Comparison of ENCODE assay signal across 8 mouse cellular contexts in genomic region chr9:107950460-107951355, GRCm38 (mm10). TPM values are rescaled to one million over a fixed set of nuclear protein-coding genes. Genes with fewer than 3 reads are reported as not detected.
DNase-seq lines count a peak whose midpoint lies in the region; ATAC-seq and TF ChIP-seq lines count a peak whose summit lies in the region.

No protein-coding gene starts in this region.

- in situ Hi-C loops in ES-E14 (cut with MboI; ENCODE audit: low sequenced_read_pairs in 2 of 2, unreplicated experiment in 2 of 2), result no loop called here

- H3K4me2 ChIP-seq in forebrain, embryonic 15.5 days (replicated peaks), result peak overlapping the region; percentile 65
- H3K4me2 ChIP-seq in liver, postnatal 0 days (ENCODE audit: low read depth, low read length), result peak overlapping the region; percentile 70
- peak overlapping the region; percentile 83 for H3K4me2 ChIP-seq in neural tube, embryonic 13.5 days

- peak overlapping the region; percentile 28; the same call in 1 of the 2 replicates for H3K27ac ChIP-seq in ES-E14 (ENCODE audit: insufficient read depth, low read depth, low read length, poor library complexity, severe bottlenecking)
- H3K27ac ChIP-seq in forebrain, embryonic 15.5 days (replicated peaks), result peak overlapping the region; percentile 89
- H3K27ac ChIP-seq in liver, postnatal 0 days (ENCODE audit: low read depth), result peak overlapping the region; percentile 75
- peak overlapping the region; percentile 78 for H3K27ac ChIP-seq in neural tube, embryonic 13.5 days (replicated peaks)

- no peak for TF ChIP-seq CTCF in liver, postnatal 0 days (IDR thresholded peaks at IDR 0.05; ENCODE audit: low read depth)

- peak; percentile 92 for DNase-seq in ES-E14 (ENCODE audit: low read depth, low spot score)
- peak; percentile 89 for DNase-seq in cerebellum, adult 11-12 months
- peak; percentile 82 for DNase-seq in heart, postnatal 25 days (ENCODE audit: low spot score)
- peak; percentile 92 for DNase-seq in layer of hippocampus, adult 11-12 months (ENCODE audit: low spot score)
- peak; percentile 93 for DNase-seq in liver, postnatal 0 days
- peak; percentile 78 for DNase-seq in telencephalon, adult 2 months (ENCODE audit: low read depth, low spot score)

- H3K9me3 ChIP-seq in ES-E14 (ENCODE audit: control insufficient read depth, insufficient read depth, low read depth, low read length), result no peaks in the 10 kb centered on the region
- no peaks in the 10 kb centered on the region for H3K9me3 ChIP-seq in forebrain, embryonic 15.5 days
- no peaks in the 10 kb centered on the region for H3K9me3 ChIP-seq in liver, postnatal 0 days (ENCODE audit: low read length)
- H3K9me3 ChIP-seq in neural tube, embryonic 13.5 days, result no peaks in the 10 kb centered on the region

- H3K9ac ChIP-seq in ES-E14 (ENCODE audit: insufficient read depth, low read depth, low read length, poor library complexity, severe bottlenecking), result peak overlapping the region; percentile 79
- peak overlapping the region; percentile 59 for H3K9ac ChIP-seq in forebrain, embryonic 15.5 days (replicated peaks)
- H3K9ac ChIP-seq in liver, postnatal 0 days (replicated peaks), result peak overlapping the region; percentile 59
- peak overlapping the region; percentile 67 for H3K9ac ChIP-seq in neural tube, embryonic 13.5 days

- H3K4me1 ChIP-seq in ES-E14 (ENCODE audit: control insufficient read depth in 2 of 2, insufficient read depth in 2 of 2, low read length in 2 of 2, poor library complexity in 1 of 2), result peaks cover 0 to 4% of the 10 kb centered on the region in 2 experiments; a peak in 1 of 4 replicates
- peaks cover 17% of the 10 kb centered on the region for H3K4me1 ChIP-seq in forebrain, embryonic 15.5 days
- peaks cover 14% of the 10 kb centered on the region for H3K4me1 ChIP-seq in liver, postnatal 0 days (ENCODE audit: insufficient read depth)
- H3K4me1 ChIP-seq in neural tube, embryonic 13.5 days (replicated peaks), result peaks cover 16% of the 10 kb centered on the region

- H3K27me3 ChIP-seq in forebrain, embryonic 15.5 days, result no peaks in the 10 kb centered on the region
- H3K27me3 ChIP-seq in liver, postnatal 0 days (ENCODE audit: insufficient read depth, low read length), result no peaks in the 10 kb centered on the region
- H3K27me3 ChIP-seq in neural tube, embryonic 13.5 days, result no peaks in the 10 kb centered on the region

- 14% methylated on average over 45 of the region's 45 CpGs for WGBS in forebrain, embryonic 15.5 days
- WGBS in liver, postnatal 0 days (ENCODE audit: insufficient replicate concordance), result 16% methylated on average over 45 of the region's 45 CpGs
- WGBS in neural tube, embryonic 13.5 days, result 12% methylated on average over 45 of the region's 45 CpGs

- peak; percentile 96 for ATAC-seq in forebrain, embryonic 15.5 days (replicated peaks)
- ATAC-seq in liver, postnatal 0 days, result peak; percentile 94
- peak; percentile 94 for ATAC-seq in neural tube, embryonic 13.5 days (ENCODE audit: low read depth)

- intact Hi-C loops in heart, postnatal 25 days (cut with DNase I), result no loop called here

- H3K4me3 ChIP-seq in ES-E14 (ENCODE audit: insufficient read depth in 1 of 2, low read depth in 1 of 2, low read length in 2 of 2, poor library complexity in 1 of 2, severe bottlenecking in 1 of 2), result peak overlapping the region; percentile 80 to 97
- H3K4me3 ChIP-seq in forebrain, embryonic 15.5 days, result peak overlapping the region; percentile 67
- peak overlapping the region; percentile 70 for H3K4me3 ChIP-seq in liver, postnatal 0 days (ENCODE audit: low read depth, low read length)
- peak overlapping the region; percentile 53 for H3K4me3 ChIP-seq in neural tube, embryonic 13.5 days

- H3K36me3 ChIP-seq in ES-E14 (ENCODE audit: control insufficient read depth, insufficient read depth, low read length, poor library complexity, severe bottlenecking), result peaks cover 19% of the 10 kb centered on the region
- no peaks in the 10 kb centered on the region for H3K36me3 ChIP-seq in forebrain, embryonic 15.5 days
- H3K36me3 ChIP-seq in liver, postnatal 0 days (replicated peaks; ENCODE audit: insufficient read depth, low read length), result no peaks in the 10 kb centered on the region
- H3K36me3 ChIP-seq in neural tube, embryonic 13.5 days, result no peaks in the 10 kb centered on the region

- TF ChIP-seq EP300 in liver, postnatal 0 days (IDR thresholded peaks at IDR 0.05; ENCODE audit: low read depth), result peak; percentile 61

TF ChIP-seq in ES-E14, 5 proteins besides CTCF, POLR2A, EP300 and RAD21:
- no peak for TF ChIP-seq ZC3H11A (IDR thresholded peaks at IDR 0.05; ENCODE audit: borderline replicate concordance, low read depth, low read length)
- peak; percentile 36; the same call in 1 of the 2 replicates for TF ChIP-seq CHD2 (IDR thresholded peaks at IDR 0.05; ENCODE audit: low read depth, low read length)
- no peak for TF ChIP-seq ZNF384 (IDR thresholded peaks at IDR 0.05; ENCODE audit: low read depth, low read length)
- peak; percentile 48; the same call in 1 of the 2 replicates for TF ChIP-seq HCFC1 (IDR thresholded peaks at IDR 0.05; ENCODE audit: borderline replicate concordance, insufficient read depth, low read length)
- no peak for TF ChIP-seq MAFK (IDR thresholded peaks at IDR 0.05; ENCODE audit: insufficient read depth, low read depth, low read length)

RNA-seq across cellular contexts. Expression of gene Traip, which starts 0.8 kb away (rescaled TPM):
- total RNA-seq in ES-E14 (2012; rRNA removed), result 43.7 and 72.1 TPM in 2 replicates
- 14.0 and 15.7 TPM in 2 replicates for polyA plus RNA-seq in forebrain, embryonic 15.5 days (2015; fragmentation: Nextera tagmentation; extraction: Ambion mirVana)
- under 1 TPM; 0.59 to 0.73 TPM for total RNA-seq in heart, postnatal 25 days (2021)
- polyA plus RNA-seq in liver, postnatal 0 days (2015; fragmentation: Nextera tagmentation; extraction: Ambion mirVana), result 5.4 and 6.5 TPM in 2 replicates
- 6.7 and 8.7 TPM in 2 replicates for polyA plus RNA-seq in neural tube, embryonic 13.5 days (2015; fragmentation: Nextera tagmentation; extraction: Ambion mirVana)

RNA-seq across cellular contexts. Expression of gene Camkv, which starts 15.2 kb away (rescaled TPM):
- 21.5 and 41.5 TPM in 2 replicates for total RNA-seq in ES-E14 (2012; rRNA removed)
- polyA plus RNA-seq in forebrain, embryonic 15.5 days (2015; fragmentation: Nextera tagmentation; extraction: Ambion mirVana), result 79.1 and 83.4 TPM in 2 replicates
- total RNA-seq in heart, postnatal 25 days (2021), result not detected
- 0.04 and 0.09 TPM in 2 replicates for polyA plus RNA-seq in liver, postnatal 0 days (2015; fragmentation: Nextera tagmentation; extraction: Ambion mirVana)
- polyA plus RNA-seq in neural tube, embryonic 13.5 days (2015; fragmentation: Nextera tagmentation; extraction: Ambion mirVana), result 11.4 and 12.8 TPM in 2 replicates

RNA-seq across cellular contexts. Expression of gene Actl11, which starts 22.4 kb away (rescaled TPM):
- total RNA-seq in ES-E14 (2012; rRNA removed), result not detected in 2 replicates
- polyA plus RNA-seq in forebrain, embryonic 15.5 days (2015; fragmentation: Nextera tagmentation; extraction: Ambion mirVana), result not detected in 2 replicates
- total RNA-seq in heart, postnatal 25 days (2021), result not detected
- not detected in 2 replicates for polyA plus RNA-seq in liver, postnatal 0 days (2015; fragmentation: Nextera tagmentation; extraction: Ambion mirVana)
- polyA plus RNA-seq in neural tube, embryonic 13.5 days (2015; fragmentation: Nextera tagmentation; extraction: Ambion mirVana), result not detected in 2 replicates

RNA-seq across cellular contexts. Expression of gene Uba7, which starts 24.6 kb away (rescaled TPM):
- total RNA-seq in ES-E14 (2012; rRNA removed), result 0.79 and 1.0 TPM in 2 replicates
- 2.5 and 2.9 TPM in 2 replicates for polyA plus RNA-seq in forebrain, embryonic 15.5 days (2015; fragmentation: Nextera tagmentation; extraction: Ambion mirVana)
- total RNA-seq in heart, postnatal 25 days (2021), result 10 to 100 TPM; 12.0 to 14.9 TPM
- polyA plus RNA-seq in liver, postnatal 0 days (2015; fragmentation: Nextera tagmentation; extraction: Ambion mirVana), result 32.0 and 33.2 TPM in 2 replicates
- polyA plus RNA-seq in neural tube, embryonic 13.5 days (2015; fragmentation: Nextera tagmentation; extraction: Ambion mirVana), result 7.6 and 9.3 TPM in 2 replicates

RNA-seq across cellular contexts. Expression of gene Gm20661, which starts 32.1 kb away (rescaled TPM):
- 0.18 and 0.53 TPM in 2 replicates for total RNA-seq in ES-E14 (2012; rRNA removed)
- polyA plus RNA-seq in forebrain, embryonic 15.5 days (2015; fragmentation: Nextera tagmentation; extraction: Ambion mirVana), result 0.64 and 0.83 TPM in 2 replicates
- total RNA-seq in heart, postnatal 25 days (2021), result under 1 TPM in 1 of 2 experiments, not detected in 1; 0.60 TPM
- polyA plus RNA-seq in liver, postnatal 0 days (2015; fragmentation: Nextera tagmentation; extraction: Ambion mirVana), result 0.12 and 0.31 TPM in 2 replicates
- 2.0 and 2.2 TPM in 2 replicates for polyA plus RNA-seq in neural tube, embryonic 13.5 days (2015; fragmentation: Nextera tagmentation; extraction: Ambion mirVana)

Comparison
In these comparisons a context has a peak if more than half of its experiments do, and no peak if none do; other contexts are left out.
1. Peak in every context shown above with its lines: DNase-seq, ATAC-seq, H3K4me3 ChIP-seq and H3K27ac ChIP-seq.
2. H3K27ac ChIP-seq: peak in every context shown above with its lines; median percentile 89 in forebrain, embryonic 15.5 days; 78 in neural tube, embryonic 13.5 days; 75 in liver, postnatal 0 days; 28 in ES-E14.
3. RNA of gene Camkv, which starts 15.2 kb away (polyA plus RNA-seq): 79.1 to 83.4 TPM in forebrain, embryonic 15.5 days and 11.4 to 12.8 TPM in neural tube, embryonic 13.5 days; 0.04 to 0.09 TPM in liver, postnatal 0 days; every median in the first group is over 10 times any median in the second.